Mouse (Mus musculus): ENCODE results near the gene Crat. TPM values are rescaled to one million over a fixed set of nuclear protein-coding genes. Genes with fewer than 3 reads are reported as not detected.
A peak's percentile ranks its signal among the peaks of the same experiment; 100 is the strongest.
"Not testable (repeated sequence)": the region's sequence is repeated elsewhere in the genome, so short reads cannot be mapped to it uniquely, and the experiment has no call there.

Crat gene
- polyA plus RNA-seq, 1 experiment from 2014 or later: 67.9 TPM

- not testable (repeated sequence) for H3K9ac ChIP-seq; H3K4me3 ChIP-seq; H3K27me3 ChIP-seq (replicated peaks); H3K36me3 ChIP-seq; H3K27ac ChIP-seq (ENCODE audit: poor library complexity, severe bottlenecking); H3K9me3 ChIP-seq (replicated peaks); ATAC-seq (ENCODE audit: insufficient number of reproducible peaks, low FRiP score)
- peaks cover 44% of the 10 kb centered on the region for H3K4me1 ChIP-seq (replicated peaks)
- H3K4me2 ChIP-seq: peak overlapping the region; percentile 74
- 71% methylated on average over 6 of the region's 6 CpGs for WGBS
Measured at GRCm38 (mm10) chr2:30417154-30417553, 1.5 kb upstream of the Crat start.

GRCm38 (mm10) chr2:30416649-30416965 lies 994 bp upstream of the Crat start:
- no peak for ATAC-seq (ENCODE audit: insufficient number of reproducible peaks, low FRiP score)
- under 1% methylated on average over 7 of the region's 7 CpGs for WGBS
- Histone ChIP-seq H3K27me3 (replicated peaks) (no peaks in the 10 kb centered on the region), H3K4me2 (peak overlapping the region; percentile 74), H3K9me3 (replicated peaks) (no peaks in the 10 kb centered on the region), H3K27ac (ENCODE audit: poor library complexity, severe bottlenecking) (peak overlapping the region; percentile 96), H3K4me3 (peak overlapping the region; percentile 89), H3K36me3 (peaks cover 11% of the 10 kb centered on the region), H3K4me1 (replicated peaks) (peaks cover 44% of the 10 kb centered on the region), H3K9ac (peak overlapping the region; percentile 94)

- peak; percentile 88 for ATAC-seq (ENCODE audit: insufficient number of reproducible peaks, low FRiP score)
- peak within 1 kb of the TSS; percentile 94 for H3K9ac ChIP-seq
- peaks cover 12% of the 10 kb centered on the region for H3K36me3 ChIP-seq
- peaks cover 44% of the 10 kb centered on the region for H3K4me1 ChIP-seq (replicated peaks)
- no peaks in the 10 kb centered on the region for H3K27me3 ChIP-seq (replicated peaks)
- H3K27ac ChIP-seq (ENCODE audit: poor library complexity, severe bottlenecking): peak within 1 kb of the TSS; percentile 96
- H3K9me3 ChIP-seq (replicated peaks): no peaks in the 10 kb centered on the region
- peak within 1 kb of the TSS; percentile 74 for H3K4me2 ChIP-seq
- H3K4me3 ChIP-seq: peak within 1 kb of the TSS; percentile 89
- under 1% methylated on average over 67 of the region's 67 CpGs for WGBS
Measured at GRCm38 (mm10) chr2:30415936-30416648, 479 bp upstream of the Crat start, which contains the start of gene Ptpa. Gene Ptpa (plus strand): TSS chr2:30416039.

GRCm38 (mm10) chr2:30414681-30415080 lies 932 bp downstream of the Crat start:
- Histone ChIP-seq H3K27me3 (replicated peaks) (no peaks in the 10 kb centered on the region), H3K27ac (ENCODE audit: poor library complexity, severe bottlenecking) (peak overlapping the region; percentile 96; the same call in 1 of the 2 replicates), H3K9me3 (replicated peaks) (no peaks in the 10 kb centered on the region), H3K4me3 (peak overlapping the region; percentile 89), H3K36me3 (peaks cover 20% of the 10 kb centered on the region), H3K4me1 (replicated peaks) (peaks cover 40% of the 10 kb centered on the region), H3K9ac (peak overlapping the region; percentile 94), H3K4me2 (peak overlapping the region; percentile 74)
- no peak for ATAC-seq (ENCODE audit: insufficient number of reproducible peaks, low FRiP score)
- 48% methylated on average over 5 of the region's 5 CpGs for WGBS

GRCm38 (mm10) chr2:30414101-30414500 lies 1.5 kb downstream of the Crat start:
- H3K4me2 ChIP-seq: peak overlapping the region; percentile 74; the same call in 1 of the 2 replicates
- WGBS: 87% methylated on average over 4 of the region's 4 CpGs
- peaks cover 42% of the 10 kb centered on the region for H3K4me1 ChIP-seq (replicated peaks)
- no peaks in the 10 kb centered on the region for H3K9me3 ChIP-seq (replicated peaks)
- no peak overlapping the region for H3K9ac ChIP-seq
- H3K4me3 ChIP-seq: no peak overlapping the region
- H3K27ac ChIP-seq (ENCODE audit: poor library complexity, severe bottlenecking): no peak overlapping the region
- no peaks in the 10 kb centered on the region for H3K27me3 ChIP-seq (replicated peaks)
- peaks cover 26% of the 10 kb centered on the region for H3K36me3 ChIP-seq
- ATAC-seq (ENCODE audit: insufficient number of reproducible peaks, low FRiP score): no peak

- no peak for ATAC-seq (ENCODE audit: insufficient number of reproducible peaks, low FRiP score)
- H3K4me1 ChIP-seq (replicated peaks): peaks cover 37% of the 10 kb centered on the region
- no peak overlapping the region for H3K4me3 ChIP-seq
- H3K9ac ChIP-seq: 0 out of 2 replicates have a peak overlapping the region, but pooled peaks have one; percentile 38
- no peak overlapping the region for H3K27ac ChIP-seq (ENCODE audit: poor library complexity, severe bottlenecking)
- no peaks in the 10 kb centered on the region for H3K27me3 ChIP-seq (replicated peaks)
- no peaks in the 10 kb centered on the region for H3K9me3 ChIP-seq (replicated peaks)
- peaks cover 33% of the 10 kb centered on the region for H3K36me3 ChIP-seq
- H3K4me2 ChIP-seq: 0 out of 2 replicates have a peak overlapping the region, but pooled peaks have one; percentile 74
- WGBS: 72% methylated on average over 16 of the region's 16 CpGs
Measured at GRCm38 (mm10) chr2:30413038-30413973, 2.3 kb downstream of the Crat start.

GRCm38 (mm10) chr2:30409454-30410176 lies 6.0 kb downstream of the Crat start:
- Histone ChIP-seq H3K9me3 (replicated peaks) (no peaks in the 10 kb centered on the region), H3K9ac (no peak overlapping the region), H3K27ac (ENCODE audit: poor library complexity, severe bottlenecking) (0 out of 2 replicates have a peak overlapping the region, but pooled peaks have one; percentile 15), H3K27me3 (replicated peaks) (no peaks in the 10 kb centered on the region), H3K4me1 (replicated peaks) (peaks cover 24% of the 10 kb centered on the region), H3K4me2 (no peak overlapping the region), H3K4me3 (no peak overlapping the region), H3K36me3 (peaks cover 70% of the 10 kb centered on the region)
- ATAC-seq (ENCODE audit: insufficient number of reproducible peaks, low FRiP score): no peak
- 85% methylated on average over 5 of the region's 5 CpGs for WGBS

GRCm38 (mm10) chr2:30408452-30409100 lies 7.0 kb downstream of the Crat start:
- no peaks in the 10 kb centered on the region for H3K27me3 ChIP-seq (replicated peaks)
- no peaks in the 10 kb centered on the region for H3K9me3 ChIP-seq (replicated peaks)
- 80% methylated on average over 8 of the region's 8 CpGs for WGBS
- peaks cover 79% of the 10 kb centered on the region for H3K36me3 ChIP-seq
- no peak overlapping the region for H3K27ac ChIP-seq (ENCODE audit: poor library complexity, severe bottlenecking)
- no peak overlapping the region for H3K4me3 ChIP-seq
- ATAC-seq (ENCODE audit: insufficient number of reproducible peaks, low FRiP score): no peak
- H3K4me2 ChIP-seq: no peak overlapping the region
- H3K4me1 ChIP-seq (replicated peaks): peaks cover 14% of the 10 kb centered on the region
- H3K9ac ChIP-seq: no peak overlapping the region

- no peak overlapping the region for H3K4me3 ChIP-seq
- H3K4me2 ChIP-seq: no peak overlapping the region
- ATAC-seq (ENCODE audit: insufficient number of reproducible peaks, low FRiP score): no peak
- no peaks in the 10 kb centered on the region for H3K9me3 ChIP-seq (replicated peaks)
- 90% methylated on average over 10 of the region's 10 CpGs for WGBS
- no peak overlapping the region for H3K9ac ChIP-seq
- peaks cover 12% of the 10 kb centered on the region; the same call in 1 of the 2 replicates for H3K4me1 ChIP-seq (replicated peaks)
- no peak overlapping the region for H3K27ac ChIP-seq (ENCODE audit: poor library complexity, severe bottlenecking)
- peaks cover 85% of the 10 kb centered on the region for H3K36me3 ChIP-seq
- H3K27me3 ChIP-seq (replicated peaks): no peaks in the 10 kb centered on the region
Measured at GRCm38 (mm10) chr2:30407778-30408177, 7.8 kb downstream of the Crat start.

GRCm38 (mm10) chr2:30407221-30407620 lies 8.4 kb downstream of the Crat start:
- Histone ChIP-seq H3K9me3 (replicated peaks) (no peaks in the 10 kb centered on the region), H3K36me3 (peaks cover 85% of the 10 kb centered on the region)
- ATAC-seq (ENCODE audit: insufficient number of reproducible peaks, low FRiP score): no peak

More at GRCm38 (mm10) chr2:30407221-30407620, 8.4 kb downstream of the Crat start:
- Histone ChIP-seq H3K4me1 (replicated peaks) (peaks cover 12% of the 10 kb centered on the region; the same call in 1 of the 2 replicates), H3K27me3 (replicated peaks) (no peaks in the 10 kb centered on the region), H3K27ac (ENCODE audit: poor library complexity, severe bottlenecking) (no peak overlapping the region), H3K4me3 (no peak overlapping the region), H3K9ac (no peak overlapping the region), H3K4me2 (no peak overlapping the region)
- WGBS: 86% methylated on average over 2 of the region's 2 CpGs

Data from heart, embryonic 12.5 days (tissue).